Mouse (Mus musculus): ENCODE data around the gene Zfp536.

- TF ChIP-seq CTCF (IDR thresholded peaks at IDR 0.05; ENCODE audit: extremely low read depth, insufficient read depth, insufficient read length, insufficient replicate concordance): no peak
- no peak for TF ChIP-seq POLR2A (IDR thresholded peaks at IDR 0.05; ENCODE audit: low read depth, low read length)
Measured at GRCm38 (mm10) chr7:37617880-37618279, 155.6 kb downstream of the Zfp536 start.
